Mouse (Mus musculus) liver, embryonic 14.5 days (tissue): ENCODE data around the gene Pih1d3.

Experiments
- CTCF ChIP-seq: IDR thresholded peaks from 2 replicates; pipeline ENCODE4 v1.5.1; 2016; ENCODE audit warnings: antibody characterized with exemption, low read depth, control low read depth
- EP300 ChIP-seq: IDR thresholded peaks from 2 replicates; pipeline ENCODE4 v1.6.1; 2016; ENCODE audit warnings: antibody characterized with exemption, low read depth

GRCm38 (mm10) chr1:31203771-31204170 is 18.9 kb upstream of the Pih1d3 start:
- TF ChIP-seq CTCF (no peak), EP300 (no peak)
